Mouse (Mus musculus) spleen, adult 18-20 months (tissue): ENCODE results near the gene Susd5.

Experiments
- DNase-seq, 2 experiments: peaks; one replicate each; pipeline ENCODE4 v3.0.0; 2022; ENCODE audit warnings: mixed read lengths in 2 of 2

Susd5 gene

DNA sequence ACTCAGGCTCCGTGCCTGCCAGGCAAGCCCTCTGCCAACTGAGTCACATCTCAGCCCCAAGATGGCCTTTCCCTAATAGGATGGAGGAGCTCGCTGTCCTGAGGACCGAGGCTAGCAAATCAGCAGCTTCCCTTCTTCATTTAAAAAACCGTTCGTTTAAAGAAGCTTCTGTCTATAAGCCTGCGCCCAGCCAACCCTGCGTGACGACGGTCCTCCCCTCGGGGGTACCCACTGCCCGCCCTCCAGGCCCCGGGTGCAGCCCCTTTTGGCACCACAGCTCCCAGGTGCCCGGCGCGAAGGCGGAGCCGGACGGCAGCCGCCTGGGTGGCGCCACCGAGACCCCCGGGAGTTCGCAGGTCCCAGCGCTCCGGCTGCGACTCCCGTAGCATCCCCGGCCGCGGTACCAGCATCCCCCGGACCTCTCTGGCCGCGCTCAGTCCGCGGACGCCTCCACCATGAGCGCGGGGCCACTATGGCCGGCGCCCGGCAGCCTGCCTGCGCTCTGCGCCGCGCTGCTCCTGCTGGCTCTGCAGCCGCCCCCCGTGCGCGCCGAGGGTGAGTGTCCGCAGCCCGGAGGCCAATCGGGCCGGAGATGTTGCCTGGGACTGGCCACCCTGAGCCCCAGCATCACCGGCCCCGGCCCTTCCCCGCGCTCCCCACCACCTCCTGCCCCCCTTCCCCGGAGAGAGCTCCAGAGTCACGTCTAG is at the start of gene Susd5:
Susd5 (plus strand) TSS at position 51 of the 707 bp plus-strand sequence.
- DNase-seq, result no peak

GRCm38 (mm10) chr9:114007850-114008350 is 49.0 kb upstream of the Susd5 start:
- DNase-seq, result no peak

GRCm38 (mm10) chr9:114009526-114009925 is 47.4 kb upstream of the Susd5 start:
- DNase-seq, result no peak

DNA sequence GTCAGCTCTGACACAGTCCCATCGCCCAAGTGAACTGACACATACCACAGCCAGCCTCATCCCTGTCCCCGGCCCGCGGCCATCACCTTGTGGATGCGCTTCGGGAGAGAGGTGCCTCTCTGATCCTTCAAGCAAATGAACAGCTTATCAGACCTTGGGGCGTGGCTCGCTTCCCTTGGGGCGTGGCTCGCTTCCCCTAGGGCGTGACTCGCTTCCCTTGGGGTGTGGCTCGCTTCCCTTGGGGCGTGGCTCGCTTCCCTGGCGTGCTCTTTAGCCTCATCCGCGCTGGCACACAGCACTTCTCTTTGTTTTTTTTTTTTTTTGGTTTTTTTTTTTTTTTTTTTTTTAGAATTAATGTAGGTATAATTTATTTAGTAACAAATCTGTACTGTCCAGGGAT is 45.7 kb upstream of the Susd5 start:
- DNase-seq, result no peak

DNA sequence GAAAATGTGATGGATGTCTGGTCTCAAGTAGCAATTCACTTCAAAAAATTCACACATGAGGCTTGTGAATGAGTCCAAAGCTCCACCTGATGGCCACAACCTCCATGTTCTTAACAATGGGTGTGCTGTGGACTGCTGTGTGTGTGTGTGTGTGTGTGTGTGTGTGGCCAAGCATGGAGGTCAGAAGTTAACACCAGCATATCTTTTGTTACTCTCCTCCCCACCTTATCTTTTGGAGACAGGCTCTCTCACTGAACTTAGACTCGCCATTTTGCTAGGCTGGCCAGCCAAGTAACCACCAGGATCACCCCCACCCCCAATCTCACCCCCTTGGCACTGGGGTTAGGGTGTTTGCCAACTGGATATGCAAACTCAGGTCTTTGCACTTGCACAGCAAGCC is 42.9 kb upstream of the Susd5 start:
- no peak for DNase-seq

GRCm38 (mm10) chr9:114015724-114016123 is 41.2 kb upstream of the Susd5 start:
- no peak for DNase-seq

DNA sequence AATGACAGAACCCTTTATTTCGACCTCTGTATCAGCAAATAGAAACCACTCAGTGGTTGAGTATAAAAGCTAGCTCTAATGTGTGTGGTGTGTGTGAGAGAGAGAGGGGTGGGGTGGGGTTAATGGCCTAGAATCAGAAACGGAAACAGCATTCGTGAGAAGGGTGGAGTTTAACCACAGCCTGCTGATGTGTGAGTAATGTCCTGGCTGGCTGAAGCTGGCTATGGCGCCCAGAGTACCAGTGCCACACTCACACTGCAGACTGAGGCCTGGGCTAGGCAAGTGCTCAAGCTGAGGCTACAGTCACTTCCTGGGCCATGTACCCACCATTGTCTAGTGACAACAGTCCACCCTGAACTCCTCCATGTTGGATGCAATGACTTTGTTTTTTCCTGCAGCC is 40.5 kb upstream of the Susd5 start:
- DNase-seq, result no peak

GRCm38 (mm10) chr9:114019012-114019762 is 37.8 kb upstream of the Susd5 start:
- no peak for DNase-seq

GRCm38 (mm10) chr9:114022141-114022540 is 34.8 kb upstream of the Susd5 start:
- DNase-seq, result no peak

- no peak for DNase-seq
Observed at GRCm38 (mm10) chr9:114025182-114025581, 31.8 kb upstream of the Susd5 start.

DNA sequence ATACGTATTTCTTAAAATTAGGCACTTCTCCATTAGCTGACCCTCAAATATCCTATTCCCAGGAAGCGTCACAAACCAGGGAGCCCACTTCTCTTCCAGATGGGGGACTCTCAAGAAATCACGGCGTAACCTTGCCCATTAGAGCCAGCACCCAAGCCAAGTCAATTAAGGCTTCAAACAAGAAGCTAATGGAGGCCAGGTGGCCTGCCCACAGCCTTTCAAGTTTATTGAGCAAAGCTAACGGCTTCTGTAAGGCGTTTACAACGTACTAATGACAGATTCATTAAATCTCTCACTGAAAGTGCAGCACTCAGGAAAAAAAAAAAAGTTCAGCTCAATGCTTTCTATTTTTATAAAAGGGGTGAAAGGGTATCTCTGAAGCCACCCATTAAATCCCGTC is 31.1 kb upstream of the Susd5 start:
- DNase-seq, result no peak

GRCm38 (mm10) chr9:114026261-114026934 is 30.5 kb upstream of the Susd5 start:
- peak; percentile 20 to 36 for DNase-seq

DNA sequence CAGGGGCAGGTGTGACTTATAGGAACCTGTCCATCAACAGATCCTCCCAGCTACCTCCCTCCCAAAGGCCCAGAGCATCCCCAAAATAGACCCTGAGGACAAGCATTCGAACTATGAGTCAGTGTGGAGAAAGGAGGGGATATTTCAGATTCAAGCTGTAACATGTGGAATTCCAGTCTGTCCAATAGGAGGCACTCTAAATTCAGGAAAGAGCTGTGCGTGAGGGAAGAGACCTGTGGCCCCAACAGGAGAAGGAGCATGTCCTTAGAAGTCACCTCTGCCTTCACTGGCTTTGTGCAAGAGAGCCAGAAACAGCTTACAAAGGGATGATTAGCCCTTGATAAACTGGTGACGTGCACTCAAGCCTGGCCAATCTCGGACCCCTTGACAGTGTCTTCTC is 16.0 kb upstream of the Susd5 start:
- no peak for DNase-seq

- DNase-seq, result no peak
Observed at GRCm38 (mm10) chr9:114042490-114042889, 14.4 kb upstream of the Susd5 start.

DNA sequence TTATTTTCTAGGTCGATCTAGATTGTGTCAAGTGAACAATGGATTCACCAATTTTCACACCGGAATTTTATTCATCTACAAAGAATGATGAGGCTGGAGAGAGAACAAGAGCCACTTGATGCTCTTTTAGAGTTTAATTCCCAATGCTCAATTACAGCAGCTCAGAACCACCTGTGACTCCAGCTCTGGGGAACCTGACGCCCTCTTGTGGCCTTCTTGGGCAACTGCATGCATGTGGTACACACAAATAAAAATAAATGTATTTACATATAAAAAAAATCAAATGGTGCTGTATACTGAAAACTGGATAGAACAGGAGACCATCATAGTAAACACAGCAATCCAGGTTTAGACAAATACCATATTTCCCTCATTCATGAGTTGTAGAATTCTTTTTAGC is 12.5 kb upstream of the Susd5 start:
- DNase-seq, result no peak

GRCm38 (mm10) chr9:114046028-114046427 is 10.9 kb upstream of the Susd5 start, which contains the start of gene Fbxl2:
Fbxl2 (minus strand) TSS chr9:114046191.
- no peak for DNase-seq

DNA sequence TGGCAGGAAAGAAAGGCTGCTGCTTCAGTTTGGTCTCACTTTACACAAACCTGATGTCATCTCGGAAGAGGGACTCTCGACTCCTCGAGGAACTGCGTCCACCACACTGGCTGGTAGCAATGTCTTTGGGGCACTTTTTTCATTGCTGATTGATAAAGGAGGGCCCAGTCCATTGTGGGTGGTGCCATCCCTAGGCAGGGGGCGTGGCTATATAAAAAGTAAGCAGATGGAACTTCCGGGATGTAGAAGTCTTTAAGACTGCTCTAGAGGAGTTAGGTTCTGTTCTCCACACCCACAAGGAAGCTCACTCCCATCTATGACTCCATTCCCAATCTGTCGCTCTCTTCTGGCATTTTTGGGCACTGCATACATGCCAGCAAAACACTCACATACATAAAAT is 10.3 kb upstream of the Susd5 start:
- no peak for DNase-seq

- no peak for DNase-seq
Observed at GRCm38 (mm10) chr9:114050106-114050505, 6.8 kb upstream of the Susd5 start.

GRCm38 (mm10) chr9:114050778-114051177 is 6.2 kb upstream of the Susd5 start:
- DNase-seq, result no peak

- DNase-seq, result no peak
Observed at GRCm38 (mm10) chr9:114052031-114052430, 4.9 kb upstream of the Susd5 start.

- no peak for DNase-seq
Observed at GRCm38 (mm10) chr9:114052866-114053265, 4.1 kb upstream of the Susd5 start.

GRCm38 (mm10) chr9:114068494-114069053 is 11.6 kb downstream of the Susd5 start:
- no peak for DNase-seq

DNA sequence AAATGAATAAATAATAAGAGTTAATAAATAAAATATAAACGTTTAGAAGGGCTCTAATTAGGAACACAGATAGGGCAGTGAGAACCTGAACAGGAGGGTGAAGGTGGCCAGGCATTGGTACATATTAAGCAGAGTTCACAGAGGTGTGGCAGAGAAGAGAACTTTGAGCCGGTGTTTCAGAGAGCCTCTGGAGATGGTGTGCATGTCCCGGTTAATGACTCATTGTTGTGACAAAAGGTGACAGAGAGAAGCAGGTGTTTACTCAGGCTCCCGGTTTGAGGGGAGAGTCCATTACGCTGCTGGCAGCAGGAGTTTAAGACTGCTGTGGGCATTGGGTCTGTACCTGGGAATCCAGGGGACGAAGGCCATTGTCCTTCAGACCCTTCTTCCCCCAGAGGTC is 12.4 kb downstream of the Susd5 start:
- DNase-seq, result no peak
